Mouse (Mus musculus) 3134 (cell line): ENCODE results near the gene Nova2.
A peak's percentile ranks its signal among the peaks of the same experiment; 100 is the strongest.

ENCODE experiments used
- DNase-seq: peaks from one replicate; pipeline ENCODE4 v3.0.0-alpha.2; 2011; ENCODE audit warnings: low spot score; ENCODE audit not compliant: insufficient read length; ENCODE audit errors: extremely low read depth

The Nova2 gene

GRCm38 (mm10) chr7:18970956-18971355 is 45.3 kb downstream of the Nova2 start:
- DNase-seq, result no peak

DNA sequence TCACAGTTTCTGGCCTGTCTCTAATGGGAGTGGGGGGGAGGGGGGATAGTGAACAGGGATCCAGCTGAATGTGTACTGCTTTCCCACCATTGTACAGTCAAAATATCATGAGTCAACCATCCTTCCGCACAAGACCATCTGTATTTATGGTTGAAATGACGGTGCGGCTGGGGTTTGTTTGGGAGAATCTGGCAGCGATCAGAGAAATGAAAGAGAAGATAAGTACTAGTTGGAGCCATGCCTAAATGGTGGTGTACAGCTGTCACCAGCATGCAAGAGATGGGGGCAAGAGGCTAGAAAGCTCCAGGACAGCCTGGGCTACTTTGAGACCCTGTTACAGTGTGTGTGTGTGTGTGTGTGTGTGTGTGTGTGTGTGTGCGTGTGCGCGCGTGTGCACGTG is 52.7 kb downstream of the Nova2 start:
- no peak for DNase-seq

DNA sequence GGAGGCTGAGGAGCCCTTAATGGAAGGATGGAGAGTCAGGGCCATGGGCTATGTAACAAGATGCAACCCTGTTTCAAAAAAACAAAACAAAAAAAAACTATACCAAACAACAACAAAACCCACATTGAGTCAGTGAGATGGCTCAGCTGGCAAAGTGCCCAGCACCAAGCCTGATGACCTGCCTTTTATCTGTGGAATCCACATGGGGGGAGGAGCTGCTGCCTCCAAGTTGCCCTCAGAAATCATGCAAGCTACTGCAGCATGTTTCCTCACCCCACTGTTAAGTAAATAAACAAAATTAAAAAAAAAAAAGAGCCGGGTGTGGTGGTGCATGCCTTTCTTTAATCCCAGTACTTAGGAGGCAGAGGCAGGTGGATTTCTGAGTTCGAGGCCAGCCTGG is 60.8 kb downstream of the Nova2 start:
- DNase-seq, result no peak

DNA sequence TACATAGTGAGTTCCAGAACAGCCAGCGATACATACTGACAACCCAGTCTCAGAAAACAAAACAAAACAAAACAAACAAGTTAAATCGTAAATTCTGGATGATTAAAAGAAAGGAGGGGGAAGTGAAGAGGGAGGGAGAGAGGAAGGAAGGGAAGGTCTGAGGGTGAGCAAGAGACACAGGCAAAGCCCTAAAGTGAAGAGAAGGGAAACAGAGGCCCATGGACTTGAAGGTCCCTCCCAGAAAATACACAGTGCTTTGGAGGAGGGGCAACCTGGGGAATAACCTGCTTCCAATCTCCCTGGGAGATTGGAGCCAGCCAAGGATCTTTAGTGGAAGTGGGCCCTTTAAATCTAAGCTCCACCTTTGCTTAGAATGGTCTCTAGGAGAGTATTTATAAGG is 61.4 kb downstream of the Nova2 start, which contains the start of gene Nanos2:
Gene Nanos2 (plus strand): TSS at position 301 of the 400 bp plus-strand sequence.
- DNase-seq, result no peak

- no peak for DNase-seq
Observed at GRCm38 (mm10) chr7:18987747-18988146, 62.1 kb downstream of the Nova2 start.

- DNase-seq, result no peak
Observed at GRCm38 (mm10) chr7:18988780-18989179, 63.1 kb downstream of the Nova2 start.

GRCm38 (mm10) chr7:18989995-18990394 is 64.3 kb downstream of the Nova2 start:
- no peak for DNase-seq

GRCm38 (mm10) chr7:18990601-18991295 is 65.1 kb downstream of the Nova2 start, which contains the start of gene Mypop:
Gene Mypop, plus strand, starts transcription at chr7:18991245.
- DNase-seq, result peak; percentile 94

DNA sequence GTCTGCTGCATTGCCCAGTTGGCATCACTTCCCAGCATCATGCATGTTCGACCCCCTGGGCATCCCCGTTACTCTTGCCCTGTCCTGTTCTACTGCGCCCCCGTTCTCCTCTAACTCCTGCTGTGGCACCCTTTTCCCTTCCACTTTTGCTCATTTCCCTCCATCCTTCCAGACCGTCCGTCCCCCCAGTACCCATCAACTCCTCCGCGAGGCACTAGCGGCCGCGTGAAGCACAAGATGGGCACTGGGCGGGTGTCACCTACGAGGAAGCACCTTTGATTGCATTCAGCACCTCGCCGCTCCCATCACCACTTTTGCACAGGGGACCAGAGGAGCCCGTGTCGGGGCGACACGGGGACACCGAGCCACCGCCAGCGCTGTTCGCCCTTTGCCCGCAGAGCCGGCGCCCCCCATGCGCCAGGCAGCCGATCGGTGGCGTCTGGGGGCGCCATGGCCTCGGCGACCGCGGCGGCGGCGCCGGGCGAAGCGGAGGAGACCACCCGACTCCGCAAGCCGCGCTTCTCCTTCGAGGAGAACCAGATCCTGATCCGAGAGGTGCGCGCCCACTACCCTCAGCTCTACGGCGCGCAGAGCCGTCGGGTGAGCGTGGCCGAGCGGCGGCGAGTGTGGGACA is 66.1 kb downstream of the Nova2 start:
- peak; percentile 29 for DNase-seq

GRCm38 (mm10) chr7:18992294-18992675 is 66.6 kb downstream of the Nova2 start:
- no peak for DNase-seq

DNA sequence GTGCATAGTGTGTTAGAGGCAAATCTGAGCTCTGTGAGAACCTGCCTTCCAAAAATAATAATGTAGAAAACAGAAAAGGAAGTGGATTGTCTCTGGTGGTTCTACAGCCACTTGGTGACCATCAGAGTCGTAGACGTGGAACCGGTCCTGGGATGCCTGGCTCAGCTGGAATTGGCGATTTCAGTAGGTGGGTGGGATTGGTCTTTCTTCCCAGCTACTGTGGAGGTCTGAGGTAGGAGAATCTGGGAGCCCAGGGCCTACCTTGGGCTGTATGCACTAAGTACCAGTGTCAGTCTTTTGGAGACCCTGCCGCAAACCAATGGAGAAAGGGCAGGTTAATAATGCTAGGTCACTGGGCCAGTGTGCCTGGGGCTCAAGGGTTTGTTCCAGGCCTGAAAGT is 67.3 kb downstream of the Nova2 start:
- DNase-seq, result no peak

DNA sequence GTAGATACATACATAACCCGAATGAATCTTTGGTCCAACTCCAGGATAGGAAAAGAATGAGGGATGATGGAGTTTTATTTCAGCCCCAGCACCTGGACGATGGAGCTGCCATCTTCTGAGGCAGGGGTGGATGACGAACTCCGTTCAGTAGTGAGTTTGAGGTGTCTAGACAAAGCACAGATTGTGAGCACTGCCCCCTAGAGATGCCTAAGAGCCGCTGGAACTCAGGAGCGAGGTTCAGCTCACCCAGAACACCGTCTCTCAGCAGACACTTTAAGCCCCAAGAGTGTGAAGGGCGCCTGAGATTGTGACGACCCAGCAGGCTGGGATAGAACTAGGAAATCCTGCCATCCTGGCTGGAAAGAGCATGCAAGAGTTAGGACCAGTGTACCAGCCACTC is 73.1 kb downstream of the Nova2 start:
- no peak for DNase-seq

DNA sequence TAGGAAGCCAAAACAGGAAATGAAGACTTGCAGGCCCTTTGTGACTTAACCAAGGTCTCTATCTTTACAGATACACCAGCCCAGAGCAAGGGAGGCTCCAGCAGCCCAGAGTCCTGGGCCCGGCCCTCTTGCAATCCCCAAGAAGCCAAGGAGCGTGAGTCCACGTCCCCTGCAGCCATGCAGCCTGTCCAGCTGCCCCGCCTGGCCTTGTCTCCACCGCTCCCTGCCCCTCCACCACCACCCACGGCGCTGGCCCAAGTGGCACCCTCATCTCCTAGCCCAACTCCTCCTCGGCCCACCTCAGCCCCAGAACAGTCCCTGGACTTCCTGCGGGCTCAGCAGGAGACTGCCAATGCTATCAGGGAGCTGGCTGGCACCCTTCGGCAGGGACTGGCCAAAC is 74.7 kb downstream of the Nova2 start:
- no peak for DNase-seq

DNA sequence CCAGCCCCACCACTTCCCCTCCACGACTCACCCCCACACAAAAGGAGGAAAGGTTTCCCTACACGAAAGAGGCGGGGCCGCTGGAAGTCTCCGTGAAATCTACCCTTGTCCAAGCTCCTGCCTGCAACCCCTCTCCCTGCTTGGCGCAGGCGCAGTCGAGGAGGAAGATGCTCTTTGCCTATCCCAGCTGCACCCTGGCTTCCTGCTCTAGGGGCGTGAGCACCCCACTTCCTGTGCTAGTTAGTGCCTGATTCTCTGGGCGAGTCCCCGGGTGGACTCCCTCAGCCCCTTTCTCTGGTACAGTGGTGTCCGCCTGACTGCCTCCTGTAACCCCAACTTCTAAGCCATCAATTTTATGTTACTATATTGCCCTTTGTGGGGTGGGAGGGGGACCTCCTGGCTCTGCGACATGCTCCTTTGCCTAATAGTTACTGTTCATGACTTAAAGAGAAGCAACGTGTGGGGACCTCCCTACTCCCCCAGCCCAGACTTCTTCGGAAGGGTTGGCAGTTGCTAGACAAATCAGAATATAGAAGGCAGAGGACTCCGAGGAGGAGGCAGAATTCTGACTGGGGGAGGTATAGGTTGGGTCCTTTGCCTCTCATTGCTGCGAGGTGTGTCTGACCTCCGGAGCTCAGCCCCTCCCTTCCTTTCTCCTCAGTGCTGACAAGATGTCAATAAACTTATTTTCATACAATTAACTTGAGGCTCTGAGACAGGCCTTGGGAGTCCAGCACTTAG is 75.5 kb downstream of the Nova2 start:
- no peak for DNase-seq

GRCm38 (mm10) chr7:19001807-19002085 is 76.1 kb downstream of the Nova2 start:
- DNase-seq, result no peak

DNA sequence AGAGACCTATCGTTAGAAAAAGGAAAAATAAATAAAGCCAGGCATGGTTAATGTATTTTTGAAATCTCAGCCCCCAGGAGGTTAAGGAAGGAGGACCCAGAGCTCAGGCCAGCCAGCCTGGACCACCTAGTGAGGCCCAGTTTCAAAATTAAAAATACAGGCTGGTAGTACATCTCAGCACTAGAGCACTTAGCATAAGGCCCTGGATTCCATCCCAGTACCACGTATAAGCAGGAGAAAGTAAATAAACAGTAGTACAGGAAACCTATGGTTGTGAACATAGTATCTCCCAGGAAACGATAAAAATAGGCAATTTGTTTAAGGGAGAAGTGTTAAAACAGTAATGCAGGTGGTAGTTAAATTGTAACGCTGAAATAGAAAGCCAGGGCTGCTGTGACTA is 76.4 kb downstream of the Nova2 start:
- DNase-seq, result no peak

DNA sequence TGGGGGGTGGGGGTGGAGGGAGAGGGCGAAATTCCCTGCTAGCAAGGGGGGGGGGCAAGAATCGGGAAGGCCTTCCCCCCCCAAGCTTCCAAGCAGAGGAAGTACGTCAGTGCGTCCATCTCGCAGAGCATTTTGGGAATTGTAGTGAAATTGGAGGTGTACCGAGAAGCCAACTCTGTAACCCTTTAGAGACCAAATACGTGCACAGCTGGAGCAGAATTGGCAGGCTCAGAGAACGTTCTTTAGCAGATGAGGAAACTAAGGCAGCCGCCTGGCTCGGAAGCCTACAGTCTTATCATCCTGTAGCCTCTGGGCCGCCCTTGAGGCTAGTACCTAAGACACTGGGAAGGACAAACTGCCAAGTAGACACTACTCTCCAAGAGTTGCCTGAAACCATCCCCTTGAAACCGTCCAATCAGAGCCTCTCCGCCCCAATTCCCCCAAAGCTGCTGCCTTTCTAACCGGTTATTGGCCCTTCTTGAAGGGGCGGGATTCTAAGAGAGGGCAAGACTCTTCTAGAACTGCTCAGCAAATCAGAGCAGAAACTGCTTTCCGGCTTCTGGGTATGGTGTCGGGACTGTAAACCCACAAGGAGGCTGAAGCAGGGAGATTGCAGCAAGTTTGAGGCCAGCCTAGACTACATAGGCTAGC is 77.3 kb downstream of the Nova2 start:
- DNase-seq, result peak; percentile 75

GRCm38 (mm10) chr7:19003902-19004630 is 78.4 kb downstream of the Nova2 start, which contains the start of gene Irf2bp1:
Gene Irf2bp1, plus strand, starts transcription at chr7:19004044.
- DNase-seq, result peak; percentile 85

GRCm38 (mm10) chr7:19004631-19005079 is 79.0 kb downstream of the Nova2 start:
- peak; percentile 67 for DNase-seq

GRCm38 (mm10) chr7:19005417-19006121 is 79.9 kb downstream of the Nova2 start:
- DNase-seq, result no peak
